Mouse (Mus musculus): ENCODE data around the gene 1700122O11Rik.

Gene 1700122O11Rik

GRCm38 (mm10) chr17:48029241-48029640 lies 8.9 kb downstream of the 1700122O11Rik start:
- in situ Hi-C loops (cut with MboI, MseI), result loop anchor here in 1 of 2 experiments (5.0 to 25.0 kb wide), 2 partner anchors 42 to 1867 kb away; partner anchors contain the start of genes Gtpbp2 and Mad2l1bp

GRCm38 (mm10) chr17:48028250-48028649 lies 9.8 kb downstream of the 1700122O11Rik start:
- in situ Hi-C loops (cut with MboI, MseI), result loop anchor here in 1 of 2 experiments (5.0 to 25.0 kb wide), 2 partner anchors 41 to 1866 kb away; partner anchors contain the start of genes Gtpbp2 and Mad2l1bp

GRCm38 (mm10) chr17:48027677-48028076 lies 10.4 kb downstream of the 1700122O11Rik start:
- in situ Hi-C loops (cut with MboI, MseI), result loop anchor here in 1 of 2 experiments (5.0 to 25.0 kb wide), 2 partner anchors 40 to 1865 kb away; partner anchors contain the start of genes Gtpbp2 and Mad2l1bp

GRCm38 (mm10) chr17:48027019-48027418 lies 11.1 kb downstream of the 1700122O11Rik start:
- in situ Hi-C loops (cut with MboI, MseI), result loop anchor here in 1 of 2 experiments (5.0 to 25.0 kb wide), 2 partner anchors 40 to 1865 kb away; partner anchors contain the start of genes Gtpbp2 and Mad2l1bp

GRCm38 (mm10) chr17:48024045-48024444 lies 14.0 kb downstream of the 1700122O11Rik start:
- in situ Hi-C loops (cut with MboI, MseI), result no loop called here

GRCm38 (mm10) chr17:48019585-48019984 lies 18.5 kb downstream of the 1700122O11Rik start:
- in situ Hi-C loops (cut with MboI, MseI), result no loop called here

GRCm38 (mm10) chr17:48016566-48016965 lies 21.5 kb downstream of the 1700122O11Rik start:
- in situ Hi-C loops (cut with MboI, MseI), result no loop called here

GRCm38 (mm10) chr17:48012561-48012960 lies 25.5 kb downstream of the 1700122O11Rik start:
- in situ Hi-C loops (cut with MboI, MseI), result no loop called here

- in situ Hi-C loops (cut with MboI, MseI), result no loop called here
These were observed 27.0 kb downstream of the 1700122O11Rik start for GRCm38 (mm10) chr17:48011105-48011504.

GRCm38 (mm10) chr17:48010283-48010682 lies 27.8 kb downstream of the 1700122O11Rik start:
- in situ Hi-C loops (cut with MboI, MseI), result no loop called here

GRCm38 (mm10) chr17:48005816-48006215 lies 32.3 kb downstream of the 1700122O11Rik start:
- in situ Hi-C loops (cut with MboI, MseI), result no loop called here

- in situ Hi-C loops (cut with MboI, MseI), result no loop called here
These were observed 33.0 kb downstream of the 1700122O11Rik start for GRCm38 (mm10) chr17:48005091-48005490.

- in situ Hi-C loops (cut with MboI, MseI), result no loop called here
These were observed 33.5 kb downstream of the 1700122O11Rik start for GRCm38 (mm10) chr17:48004619-48005018.

- in situ Hi-C loops (cut with MboI, MseI), result no loop called here
These were observed 35.6 kb downstream of the 1700122O11Rik start for GRCm38 (mm10) chr17:48002486-48002885.

GRCm38 (mm10) chr17:48001586-48002361 lies 36.3 kb downstream of the 1700122O11Rik start:
- in situ Hi-C loops (cut with MboI, MseI), result no loop called here

GRCm38 (mm10) chr17:48001157-48001556 lies 36.9 kb downstream of the 1700122O11Rik start:
- in situ Hi-C loops (cut with MboI, MseI), result no loop called here

GRCm38 (mm10) chr17:47999812-48000211 lies 38.3 kb downstream of the 1700122O11Rik start:
- in situ Hi-C loops (cut with MboI, MseI), result no loop called here

GRCm38 (mm10) chr17:47999403-47999802 lies 38.7 kb downstream of the 1700122O11Rik start:
- in situ Hi-C loops (cut with MboI, MseI), result no loop called here

- in situ Hi-C loops (cut with MboI, MseI), result no loop called here
These were observed 40.3 kb downstream of the 1700122O11Rik start for GRCm38 (mm10) chr17:47997806-47998205.

- in situ Hi-C loops (cut with MboI, MseI), result no loop called here
These were observed 47.5 kb downstream of the 1700122O11Rik start for GRCm38 (mm10) chr17:47990392-47991123.

GRCm38 (mm10) chr17:47989951-47990378 lies 48.1 kb downstream of the 1700122O11Rik start:
- in situ Hi-C loops (cut with MboI, MseI), result loop anchor here in 1 of 2 experiments (5.0 kb wide), 1 partner anchor 37 kb away; no protein-coding TSS in a partner anchor

- in situ Hi-C loops (cut with MboI, MseI), result loop anchor here in 1 of 2 experiments (5.0 kb wide), 1 partner anchor 38 kb away; no protein-coding TSS in a partner anchor
These were observed 49.3 kb downstream of the 1700122O11Rik start for GRCm38 (mm10) chr17:47988811-47989210.
